Mouse (Mus musculus) adrenal gland, postnatal 36 days (tissue): Measurements from ENCODE around the gene Vmn1r10. TPM values are rescaled to one million over a fixed set of nuclear protein-coding genes. Genes with fewer than 3 reads are reported as not detected.
A peak's percentile ranks its signal among the peaks of the same experiment; 100 is the strongest.

Experiments used
- DNase-seq, 2 experiments: peaks; one replicate each; pipeline ENCODE4 v3.0.0; 2021; ENCODE audit warnings: mixed read lengths in 1 of 2
- long read RNA-seq, 2 experiments: library from polyadenylated mRNA; stranded (forward); transcript quantifications; one replicate each; pipeline ENCODE4 v2.0.0; 2021; ENCODE audit warnings: borderline sequencing depth in 2 of 2
- total RNA-seq, 2 experiments: library from RNA; stranded (reverse); gene quantifications; 2 replicates each; pipeline ENCODE4 v1.2.3; 2021

Gene Vmn1r10
- total RNA-seq, result not detected
- long read RNA-seq, experiment 1, result 0 reads
- long read RNA-seq, experiment 2, result 0 reads

GRCm38 (mm10) chr6:57109154-57109553 lies at the start of gene Vmn1r10:
Gene Vmn1r10, plus strand, starts transcription at chr6:57109454.
- DNase-seq, result no peak

GRCm38 (mm10) chr6:57063730-57064129 lies 45.5 kb upstream of the Vmn1r10 start:
- peak in 1 of 2 experiments; percentile 4 for DNase-seq

- no peak for DNase-seq
Measured at GRCm38 (mm10) chr6:57066487-57066886, 42.8 kb upstream of the Vmn1r10 start, which contains the start of gene Vmn1r9. Gene Vmn1r9, plus strand, starts transcription at chr6:57066787.

DNA sequence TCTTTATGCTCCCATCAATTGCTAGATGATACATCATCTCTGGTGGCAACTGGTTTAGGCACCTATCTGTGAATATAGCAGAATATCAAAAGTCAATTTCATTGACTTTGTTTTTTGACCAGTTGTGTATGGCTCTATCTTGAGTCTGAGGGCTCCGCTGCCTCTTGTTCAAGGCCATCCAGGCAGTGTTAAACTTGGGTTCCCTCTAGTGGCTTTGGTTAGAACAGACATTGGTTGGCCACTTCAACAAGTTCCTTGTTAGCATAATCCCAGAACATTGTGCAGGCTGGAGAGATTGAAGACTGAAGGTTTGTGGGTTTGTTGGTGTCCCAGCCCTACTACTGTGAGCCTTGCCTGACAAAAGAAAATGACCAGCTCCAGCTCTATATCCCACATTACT lies 2.9 kb upstream of the Vmn1r10 start:
- DNase-seq, result no peak

- no peak for DNase-seq
Measured at GRCm38 (mm10) chr6:57133155-57133554, 23.9 kb downstream of the Vmn1r10 start, which contains the start of gene Vmn1r11. Gene Vmn1r11, plus strand, starts transcription at chr6:57133455.

- DNase-seq, result no peak
Measured at GRCm38 (mm10) chr6:57156619-57157018, 47.4 kb downstream of the Vmn1r10 start, which contains the start of gene Vmn1r12. Gene Vmn1r12, plus strand, starts transcription at chr6:57156919.

Other genes with a start within 250 kb of the Vmn1r10 start
- gene Nt5c3, start 185.5 kb upstream of the Vmn1r10 start, total RNA-seq, result 10 to 100 TPM; 23.8 to 24.1 TPM
- gene Vmn1r4, start 185.4 kb upstream of the Vmn1r10 start, total RNA-seq, result under 1 TPM; 0.20 to 0.40 TPM
- not detected for gene Vmn1r5, start 139.2 kb upstream of the Vmn1r10 start, total RNA-seq
- gene Vmn1r6, start 112.2 kb upstream of the Vmn1r10 start, total RNA-seq, result not detected
- not detected for gene Vmn1r7, start 84.1 kb upstream of the Vmn1r10 start, total RNA-seq
- not detected for gene Vmn1r8, start 77.2 kb upstream of the Vmn1r10 start, total RNA-seq
- gene Vmn1r9, start 42.7 kb upstream of the Vmn1r10 start, total RNA-seq, result not detected
- not detected for gene Vmn1r11, start 24.0 kb downstream of the Vmn1r10 start, total RNA-seq
- not detected for gene Vmn1r12, start 47.5 kb downstream of the Vmn1r10 start, total RNA-seq
- not detected for gene Vmn1r13, start 93.8 kb downstream of the Vmn1r10 start, total RNA-seq
- not detected for gene Vmn1r14, start 122.2 kb downstream of the Vmn1r10 start, total RNA-seq
- gene Vmn1r15, start 148.5 kb downstream of the Vmn1r10 start, total RNA-seq, result not detected
- gene Vmn1r16, start 220.0 kb downstream of the Vmn1r10 start, total RNA-seq, result not detected